Mouse (Mus musculus) heart, embryonic 14.5 days (tissue): ENCODE results near the gene Nbdy. TPM values are rescaled to one million over a fixed set of nuclear protein-coding genes. Genes with fewer than 3 reads are reported as not detected.
A peak's percentile ranks its signal among the peaks of the same experiment; 100 is the strongest.

ENCODE experiments used
- ATAC-seq: fragments of 200-750 bp; cut with Nextera tagmentation; 2 replicates; pipeline ENCODE4 v1.8.0; 2017; ENCODE audit warnings: low read depth, moderate TSS enrichment; ENCODE audit not compliant: insufficient number of reproducible peaks, insufficient read depth, low FRiP score
- H3K27ac ChIP-seq, 2 experiments: fragments of 200-500 bp in 1 of 2; fragments of 300-500 bp in 1 of 2; sonication (generic) in 1 of 2; replicated peaks in 1 of 2; 2 replicates each; pipeline ENCODE4 v1.5.1; 2012 to 2014; ENCODE audit warnings: low read depth in 2 of 2, low read length in 2 of 2, control low read depth in 1 of 2, mild to moderate bottlenecking in 1 of 2, mixed read lengths in 1 of 2; ENCODE audit not compliant: control insufficient read depth in 1 of 2, insufficient read depth in 1 of 2
- H3K27me3 ChIP-seq: fragments of 300-500 bp; sonication (generic); 2 replicates; pipeline ENCODE4 v1.6.1; 2014; ENCODE audit warnings: mild to moderate bottlenecking, low read length, control low read depth; ENCODE audit not compliant: control insufficient read depth, insufficient read depth
- H3K36me3 ChIP-seq: fragments of 300-500 bp; sonication (generic); 2 replicates; pipeline ENCODE4 v1.6.1; 2014; ENCODE audit warnings: mild to moderate bottlenecking, control low read depth, low read length, mixed read lengths; ENCODE audit not compliant: control insufficient read depth, insufficient read depth
- H3K4me1 ChIP-seq, 2 experiments: fragments of 200-500 bp in 1 of 2; fragments of 300-500 bp in 1 of 2; sonication (generic) in 1 of 2; 2 replicates each; pipeline ENCODE4 v1.6.1; 2012 to 2014; ENCODE audit warnings: low read length in 2 of 2, control low read depth in 1 of 2, mixed read lengths in 1 of 2; ENCODE audit not compliant: control insufficient read depth in 2 of 2, insufficient read depth in 2 of 2
- H3K4me2 ChIP-seq: fragments of 300-500 bp; sonication (generic); 2 replicates; pipeline ENCODE4 v1.6.1; 2014; ENCODE audit warnings: mild to moderate bottlenecking, low read length
- H3K4me3 ChIP-seq, 2 experiments: fragments of 200-500 bp in 1 of 2; fragments of 300-500 bp in 1 of 2; sonication (generic) in 1 of 2; 2 replicates each; pipeline ENCODE4 v1.5.1; 2012 to 2014; ENCODE audit warnings: low read length in 2 of 2, mild to moderate bottlenecking in 2 of 2, control low read depth in 1 of 2, low read depth in 1 of 2, moderate library complexity in 1 of 2; ENCODE audit not compliant: control insufficient read depth in 1 of 2, insufficient read depth in 1 of 2
- H3K9ac ChIP-seq: fragments of 300-500 bp; sonication (generic); 2 replicates; pipeline ENCODE4 v1.6.1; 2014; ENCODE audit warnings: mild to moderate bottlenecking, low read length
- H3K9me3 ChIP-seq: fragments of 300-500 bp; sonication (generic); 2 replicates; pipeline ENCODE4 v1.6.1; 2016; ENCODE audit warnings: low read length, control low read depth; ENCODE audit not compliant: control insufficient read depth
- WGBS: fragments of 180-500 bp; shearing (Covaris S2); extraction: QIAGEN DNeasy Blood & Tissue Kit; methylation state at CpG from one replicate; pipeline ENCODE4 v1.1.7; 2014; 5-methylcytosine and 5-hydroxymethylcytosine counted together
- polyA plus RNA-seq: library from polyadenylated mRNA; unstranded; fragments of >200 nt; fragmentation: Nextera tagmentation; extraction: Ambion mirVana; gene quantifications from 2 replicates; pipeline ENCODE4 v1.2.1, GENCODE M21; 2014

Nbdy gene
- polyA plus RNA-seq = 88.5 and 99.3 TPM in 2 replicates

- ATAC-seq = peak; percentile 71; the same call in 1 of the 2 replicates
- peak within 1 kb of the TSS; percentile 79 for H3K9ac ChIP-seq
- H3K27ac ChIP-seq = peak within 1 kb of the TSS; percentile 71 to 87
- H3K4me3 ChIP-seq = peak within 1 kb of the TSS; percentile 59 to 94
- no peaks in the 10 kb centered on the region for H3K9me3 ChIP-seq
- WGBS = 12% methylated on average over 32 of the region's 32 CpGs
- H3K36me3 ChIP-seq = no peaks in the 10 kb centered on the region
- H3K4me2 ChIP-seq = peak within 1 kb of the TSS; percentile 68
- H3K4me1 ChIP-seq = no peaks in the 10 kb centered on the region
- H3K27me3 ChIP-seq = no peaks in the 10 kb centered on the region
Measured at GRCm38 (mm10) chrX:153723110-153723916, at the start of gene Nbdy. Gene Nbdy, plus strand, starts transcription at chrX:153723590.

DNA sequence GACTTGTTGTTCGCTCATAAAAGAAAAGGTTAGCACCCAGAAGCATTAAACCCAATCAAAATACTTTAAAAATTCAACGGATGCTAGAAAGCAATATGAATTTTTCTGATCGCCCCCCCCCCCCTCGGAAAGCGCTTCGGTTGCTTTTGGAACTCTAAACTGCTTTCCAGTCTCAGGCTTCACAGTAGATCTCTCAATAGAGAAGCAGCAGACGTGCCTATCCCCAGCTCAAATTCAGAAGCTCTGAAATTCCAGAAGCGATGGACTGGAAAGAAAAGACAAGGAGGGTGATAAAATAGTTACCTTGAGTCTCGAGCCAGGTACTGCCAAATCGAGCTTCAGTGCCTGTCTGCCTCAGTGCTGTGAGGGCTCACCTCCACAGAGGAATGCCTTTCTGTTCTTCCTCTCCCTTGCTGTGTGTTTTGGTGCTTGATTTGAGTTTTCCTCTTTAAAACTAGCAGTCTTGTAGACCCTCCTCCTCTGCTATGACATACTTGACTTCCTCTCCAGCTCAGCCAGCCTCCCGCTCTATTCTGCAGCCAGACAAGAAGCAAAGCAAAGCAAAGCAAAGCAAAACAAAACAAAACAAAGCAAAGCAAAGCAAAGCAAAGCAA, 27.5 kb upstream of the Nbdy start, which contains the start of gene Kctd12b:
Gene Kctd12b (minus strand): TSS at position 610 of the 614 bp plus-strand sequence.
- no peak for ATAC-seq
- 21% methylated on average over 11 of the region's 11 CpGs for WGBS
- H3K27me3 ChIP-seq = no peaks in the 10 kb centered on the region

DNA sequence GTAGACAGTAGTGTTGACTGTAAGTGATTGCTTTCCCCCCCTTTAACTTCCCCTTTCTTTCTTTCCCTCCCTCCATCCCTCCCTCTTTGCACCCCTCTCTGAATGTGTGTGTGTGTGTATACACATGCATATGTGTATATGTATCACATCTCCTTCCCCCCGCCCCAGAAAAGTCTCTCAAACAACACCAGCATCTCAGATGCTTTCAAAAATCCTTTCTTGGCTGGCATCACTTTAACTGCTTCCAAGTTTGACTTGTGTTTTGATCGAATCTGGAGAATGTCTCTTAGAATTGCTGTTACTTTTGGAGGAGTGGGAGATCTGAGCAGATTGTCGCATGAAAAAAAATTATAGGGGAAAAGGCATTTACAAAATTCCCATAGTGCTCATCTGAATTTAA, 22.9 kb upstream of the Nbdy start:
- Histone ChIP-seq H3K4me1 (no peaks in the 10 kb centered on the region), H3K9me3 (no peaks in the 10 kb centered on the region), H3K9ac (no peak overlapping the region), H3K36me3 (no peaks in the 10 kb centered on the region), H3K4me3 (no peak overlapping the region), H3K27ac (no peak overlapping the region), H3K4me2 (no peak overlapping the region), H3K27me3 (no peaks in the 10 kb centered on the region)
- no peak for ATAC-seq
- WGBS = 68% methylated on average over 3 of the region's 3 CpGs

More for the DNA sequence above, 27.5 kb upstream of the Nbdy start, which contains the start of gene Kctd12b:
- Histone ChIP-seq H3K4me1 (no peaks in the 10 kb centered on the region), H3K9ac (peak within 1 kb of the TSS; percentile 51), H3K36me3 (no peaks in the 10 kb centered on the region), H3K9me3 (no peaks in the 10 kb centered on the region), H3K4me3 (peak within 1 kb of the TSS; percentile 44 to 57), H3K27ac (peak within 1 kb of the TSS; percentile 69 to 85), H3K4me2 (peak within 1 kb of the TSS; percentile 58)

DNA sequence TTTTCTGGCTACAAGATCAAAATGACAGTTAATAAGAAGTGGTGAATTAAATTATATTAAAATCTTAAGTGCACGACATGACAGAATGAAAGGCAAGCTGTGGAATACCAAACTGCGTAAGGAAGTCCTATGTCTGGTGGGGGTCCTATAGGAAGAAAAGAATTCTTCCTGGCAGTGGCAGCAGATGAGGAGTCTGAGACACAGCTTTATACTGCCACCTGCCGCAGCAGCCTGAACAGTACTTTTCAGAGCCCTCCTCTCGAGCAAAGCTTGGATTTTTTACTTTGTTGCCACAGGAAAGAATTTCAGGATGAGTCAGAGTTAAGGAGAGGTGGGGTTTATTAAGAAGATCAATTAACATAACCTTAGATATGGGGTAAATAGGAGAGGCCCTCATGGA, 15.7 kb upstream of the Nbdy start:
- no peaks in the 10 kb centered on the region for H3K9me3 ChIP-seq
- WGBS = 32% methylated on average over 4 of the region's 4 CpGs
- no peak overlapping the region for H3K4me2 ChIP-seq
- H3K27ac ChIP-seq = no peak overlapping the region
- no peaks in the 10 kb centered on the region for H3K27me3 ChIP-seq
- H3K36me3 ChIP-seq = no peaks in the 10 kb centered on the region
- no peak overlapping the region for H3K4me3 ChIP-seq
- H3K4me1 ChIP-seq = no peaks in the 10 kb centered on the region
- no peak overlapping the region for H3K9ac ChIP-seq
- no peak for ATAC-seq

- Histone ChIP-seq H3K27ac (no peak overlapping the region), H3K4me1 (no peaks in the 10 kb centered on the region), H3K27me3 (no peaks in the 10 kb centered on the region), H3K4me3 (no peak overlapping the region), H3K9ac (no peak overlapping the region), H3K36me3 (no peaks in the 10 kb centered on the region), H3K4me2 (no peak overlapping the region), H3K9me3 (no peaks in the 10 kb centered on the region)
- no peak for ATAC-seq
- WGBS = 70% methylated on average over 2 of the region's 2 CpGs
Measured at GRCm38 (mm10) chrX:153716716-153717115, 6.7 kb upstream of the Nbdy start.

GRCm38 (mm10) chrX:153719602-153720001, 3.8 kb upstream of the Nbdy start:
- Histone ChIP-seq H3K4me3 (no peak overlapping the region), H3K9me3 (no peaks in the 10 kb centered on the region), H3K9ac (no peak overlapping the region), H3K36me3 (no peaks in the 10 kb centered on the region), H3K4me1 (no peaks in the 10 kb centered on the region), H3K27me3 (no peaks in the 10 kb centered on the region), H3K4me2 (no peak overlapping the region), H3K27ac (no peak overlapping the region)
- no peak for ATAC-seq
- 41% methylated on average over 4 of the region's 4 CpGs for WGBS

DNA sequence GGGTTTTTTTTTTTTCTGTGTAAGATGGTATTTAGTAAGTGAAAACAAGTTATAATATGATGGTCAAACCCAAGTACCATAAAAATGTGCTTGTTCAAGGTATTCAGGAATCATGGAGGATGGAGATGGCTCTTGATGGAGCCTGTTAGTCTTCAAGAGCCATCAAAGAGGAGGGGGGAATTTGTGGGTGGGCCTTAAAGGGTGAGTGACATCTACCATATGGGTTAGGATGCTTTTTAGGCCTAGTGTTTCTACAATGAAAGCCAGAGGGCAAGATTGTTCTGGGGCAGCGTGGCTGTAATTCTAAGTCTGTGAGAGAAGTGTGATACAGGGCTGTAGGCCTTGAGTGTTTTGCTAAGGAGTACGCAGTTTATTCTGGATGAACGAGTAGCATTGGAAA, 1.0 kb downstream of the Nbdy start:
- WGBS = 43% methylated on average over 3 of the region's 3 CpGs
- H3K27ac ChIP-seq = no peak overlapping the region
- H3K4me3 ChIP-seq = peak overlapping the region; percentile 6 to 59; a peak in 3 of 4 replicates
- no peak for ATAC-seq
- no peaks in the 10 kb centered on the region for H3K27me3 ChIP-seq
- H3K36me3 ChIP-seq = no peaks in the 10 kb centered on the region
- no peak overlapping the region for H3K9ac ChIP-seq
- H3K4me2 ChIP-seq = peak overlapping the region; percentile 68
- H3K4me1 ChIP-seq = no peaks in the 10 kb centered on the region
- H3K9me3 ChIP-seq = no peaks in the 10 kb centered on the region
